Mouse (Mus musculus) bone marrow macrophage, adult 2 months (primary cell): Measurements from ENCODE around the gene Drg1. TPM values are rescaled to one million over a fixed set of nuclear protein-coding genes. Genes with fewer than 3 reads are reported as not detected.
"Not testable (repeated sequence)": the region's sequence is repeated elsewhere in the genome, so short reads cannot be mapped to it uniquely, and the experiment has no call there.

Experiments
- H3K27ac ChIP-seq: 2 replicates; pipeline ENCODE4 v1.5.1; 2012; ENCODE audit warnings: low read depth, low read length; ENCODE audit not compliant: insufficient read depth
- H3K4me1 ChIP-seq: 2 replicates; pipeline ENCODE4 v1.6.1; 2012; ENCODE audit warnings: low read length; ENCODE audit not compliant: control insufficient read depth, insufficient read depth
- H3K4me3 ChIP-seq: 2 replicates; pipeline ENCODE4 v1.5.1; 2012; ENCODE audit warnings: mild to moderate bottlenecking, low read length, moderate library complexity; ENCODE audit not compliant: insufficient read depth
- polyA plus RNA-seq: library from polyadenylated mRNA; stranded (reverse); fragments of >200 nt; gene quantifications from 2 replicates; pipeline ENCODE4 v1.2.4, GENCODE M21; 2012; ENCODE audit not compliant: missing spikeins, insufficient read depth, insufficient read length

The Drg1 gene
- polyA plus RNA-seq, 1 experiment: 75.0 TPM

DNA sequence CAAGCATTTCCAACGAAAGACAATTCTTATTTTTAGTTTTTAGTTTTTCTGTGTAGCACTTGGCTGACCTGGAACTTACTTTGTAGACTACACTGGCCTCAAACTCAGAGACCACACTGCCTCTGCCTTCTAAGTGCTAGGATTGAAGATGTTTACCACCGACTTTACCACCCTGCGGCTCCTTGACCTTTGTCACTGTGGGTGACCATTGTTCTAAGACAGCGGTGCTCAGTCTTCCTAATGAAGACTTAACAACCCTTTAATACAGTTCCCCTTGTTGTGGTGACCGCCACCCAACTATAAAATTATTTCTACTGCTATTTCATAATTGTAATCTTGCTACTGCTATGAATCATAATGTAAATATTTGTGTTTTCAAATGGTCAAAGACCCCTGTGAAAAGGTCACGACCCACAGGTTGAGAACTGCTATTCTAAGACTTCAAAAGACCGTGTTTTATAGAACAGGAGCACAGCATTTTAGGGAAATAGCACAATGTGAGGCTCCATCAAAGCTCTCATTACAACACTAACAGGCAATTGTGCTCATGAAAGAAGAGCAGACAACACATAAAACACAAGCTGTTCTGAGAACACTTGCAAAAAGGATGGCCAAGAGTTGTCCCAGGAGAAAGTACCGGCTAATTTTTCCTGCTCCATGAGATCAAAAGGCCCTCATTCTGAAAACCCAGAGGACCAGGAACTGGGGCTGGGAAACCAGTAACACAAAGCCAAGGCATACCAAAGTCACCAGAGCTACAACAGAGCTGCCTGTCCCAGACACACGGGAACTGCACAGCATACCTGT is 120.7 kb downstream of the Drg1 start:
- not testable (repeated sequence) for H3K27ac ChIP-seq, H3K4me1 ChIP-seq, H3K4me3 ChIP-seq

DNA sequence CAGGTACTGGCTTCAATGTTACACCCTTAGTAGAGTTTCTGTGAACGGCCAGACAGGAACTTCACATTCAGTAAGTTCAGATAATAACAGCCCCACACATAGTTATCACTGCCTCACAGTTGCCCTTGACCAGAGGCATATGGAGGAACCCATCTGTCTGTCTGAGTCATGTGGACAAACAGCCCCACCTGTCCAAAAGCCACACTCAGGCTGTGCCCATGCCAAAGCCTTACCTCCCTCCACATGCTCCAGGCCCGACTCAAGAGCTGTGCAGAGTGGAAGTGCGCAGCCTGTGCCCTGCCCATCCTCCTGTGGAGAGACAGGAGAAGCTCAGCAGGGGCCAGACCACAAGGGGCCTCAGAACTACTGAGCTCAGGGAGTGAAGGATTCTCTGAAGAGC is 122.2 kb downstream of the Drg1 start:
- not testable (repeated sequence) for H3K27ac ChIP-seq, H3K4me1 ChIP-seq, H3K4me3 ChIP-seq

GRCm38 (mm10) chr11:3142413-3142812 is 123.8 kb downstream of the Drg1 start:
- H3K4me3 ChIP-seq, H3K4me1 ChIP-seq, H3K27ac ChIP-seq: not testable (repeated sequence)

DNA sequence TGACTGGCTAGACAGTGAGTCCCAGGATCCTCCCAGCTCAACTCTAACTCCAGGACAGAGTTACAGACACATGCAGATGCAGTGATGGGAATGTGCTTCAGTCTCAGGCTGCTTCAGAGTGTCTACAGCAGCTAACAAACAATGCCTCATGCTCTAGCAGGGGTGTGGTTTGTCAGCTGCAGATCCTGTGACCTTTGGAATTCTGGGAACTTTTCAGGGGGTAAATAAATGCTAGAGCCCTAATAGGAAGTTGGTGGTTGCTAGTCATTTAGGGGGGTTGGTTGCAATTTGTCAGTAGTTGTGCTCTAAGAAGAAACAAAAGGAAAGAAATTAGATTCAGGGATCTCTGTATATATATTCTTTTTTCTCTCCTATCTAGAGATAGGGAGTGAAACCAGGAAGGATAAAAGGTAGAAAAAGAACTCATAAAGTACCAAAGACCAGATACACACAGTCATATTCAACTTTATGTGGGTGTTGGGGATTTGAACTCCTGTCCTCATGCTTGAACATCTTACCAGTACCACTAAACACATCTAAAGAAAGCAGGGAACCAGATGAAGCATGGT is 125.2 kb downstream of the Drg1 start:
- not testable (repeated sequence) for H3K4me3 ChIP-seq, H3K27ac ChIP-seq, H3K4me1 ChIP-seq

DNA sequence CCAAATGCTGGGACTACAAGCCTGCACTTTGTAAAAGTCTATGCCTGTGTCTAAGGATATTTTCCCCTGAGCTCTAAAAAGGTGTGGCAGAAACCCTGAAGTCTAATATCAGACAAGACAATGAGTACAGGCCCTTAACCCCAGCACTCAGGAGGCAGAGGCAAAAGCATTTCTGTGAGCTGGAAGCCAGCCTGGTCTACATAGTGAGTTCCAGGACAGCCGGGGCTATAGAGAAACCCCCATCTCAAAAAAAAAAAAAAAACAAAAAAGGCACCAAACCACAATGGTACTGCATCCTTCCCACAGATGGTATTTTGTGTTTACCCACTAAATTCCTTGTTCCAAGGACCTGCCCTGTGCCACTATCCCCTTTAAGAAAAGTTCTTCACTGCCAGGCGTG is 127.9 kb downstream of the Drg1 start:
- H3K4me1 ChIP-seq, H3K4me3 ChIP-seq, H3K27ac ChIP-seq: not testable (repeated sequence)

Other genes with a start within 250 kb of the Drg1 start
- gene Sfi1, start 73.0 kb downstream of the Drg1 start, polyA plus RNA-seq: 23.2 and 25.8 TPM in 2 replicates
- 46.0 and 46.7 TPM in 2 replicates for gene Eif4enif1, start 64.0 kb downstream of the Drg1 start, polyA plus RNA-seq
- 29.9 and 32.2 TPM in 2 replicates for gene Patz1, start 22.5 kb upstream of the Drg1 start, polyA plus RNA-seq
- 1.6 and 1.7 TPM in 2 replicates for gene Pik3ip1, start 64.0 kb upstream of the Drg1 start, polyA plus RNA-seq
- 20.8 and 20.9 TPM in 2 replicates for gene Limk2, start 142.8 kb upstream of the Drg1 start, polyA plus RNA-seq
- gene Rnf185, start 185.9 kb upstream of the Drg1 start, polyA plus RNA-seq: 22.3 and 24.3 TPM in 2 replicates
- gene Pla2g3, start 221.9 kb upstream of the Drg1 start, polyA plus RNA-seq: not detected in 2 replicates
- 1.1 and 1.2 TPM in 2 replicates for gene Inpp5j, start 238.4 kb upstream of the Drg1 start, polyA plus RNA-seq
- gene Selenom, start 248.3 kb upstream of the Drg1 start, polyA plus RNA-seq: 24.5 and 31.8 TPM in 2 replicates